Comparison of ENCODE assay signal across 9 mouse cellular contexts in genomic region chr2:168231471-168231829, GRCm38 (mm10). TPM values are rescaled to one million over a fixed set of nuclear protein-coding genes. Genes with fewer than 3 reads are reported as not detected.
A peak's percentile ranks its signal among the peaks of the same experiment; 100 is the strongest.
DNase-seq lines count a peak whose midpoint lies in the region; ATAC-seq and TF ChIP-seq lines count a peak whose summit lies in the region.
"Had no signal": no experiment of that assay in that cellular context is flagged by ENCODE, and none has a peak within 500 bp of the region (broad histone marks: within the 10 kb centered on the region; RNA-seq: fewer than 3 reads in every experiment).

No protein-coding gene starts in this region.

- H3K9ac ChIP-seq in embryonic facial prominence, embryonic 12.5 days, result peak overlapping the region; percentile 94
- H3K9ac ChIP-seq in hindbrain, embryonic 14.5 days, result peak overlapping the region; percentile 82
- peak overlapping the region; percentile 81 for H3K9ac ChIP-seq in midbrain, embryonic 16.5 days (ENCODE audit: low read depth, low read length)

- H3K27me3 ChIP-seq in embryonic facial prominence, embryonic 12.5 days, result no peaks in the 10 kb centered on the region
- H3K27me3 ChIP-seq in hindbrain, embryonic 14.5 days (ENCODE audit: control insufficient read depth, insufficient read depth, low read length), result no peaks in the 10 kb centered on the region
- no peaks in the 10 kb centered on the region for H3K27me3 ChIP-seq in midbrain, embryonic 16.5 days (ENCODE audit: control insufficient read depth, insufficient read depth, low read depth, low read length)

- peaks cover 25% of the 10 kb centered on the region for H3K4me1 ChIP-seq in embryonic facial prominence, embryonic 12.5 days
- H3K4me1 ChIP-seq in hindbrain, embryonic 14.5 days (replicated peaks; ENCODE audit: control insufficient read depth, insufficient read depth, low read length), result peaks cover 28% of the 10 kb centered on the region
- peaks cover 35% of the 10 kb centered on the region for H3K4me1 ChIP-seq in midbrain, embryonic 16.5 days (ENCODE audit: control insufficient read depth, insufficient read depth, low read length)

- H3K9me3 ChIP-seq in embryonic facial prominence, embryonic 12.5 days, result no peaks in the 10 kb centered on the region
- no peaks in the 10 kb centered on the region for H3K9me3 ChIP-seq in hindbrain, embryonic 14.5 days (ENCODE audit: control insufficient read depth, low read length)
- H3K9me3 ChIP-seq in midbrain, embryonic 16.5 days (replicated peaks; ENCODE audit: control insufficient read depth, low read length, poor library complexity, severe bottlenecking), result no peaks in the 10 kb centered on the region

- no peak for ATAC-seq in embryonic facial prominence, embryonic 12.5 days (ENCODE audit: insufficient number of reproducible peaks, insufficient read depth, low FRiP score, low TSS enrichment)
- ATAC-seq in hindbrain, embryonic 14.5 days (ENCODE audit: low FRiP score), result no peak; the same call in 1 of the 2 replicates
- ATAC-seq in midbrain, embryonic 16.5 days, result no peak

- no peak for TF ChIP-seq CTCF in left cerebral cortex, adult 2 months (IDR thresholded peaks at IDR 0.05)

- H3K36me3 ChIP-seq in embryonic facial prominence, embryonic 12.5 days, result peaks cover 14% of the 10 kb centered on the region
- H3K36me3 ChIP-seq in hindbrain, embryonic 14.5 days (replicated peaks; ENCODE audit: control insufficient read depth, insufficient read depth), result peaks cover 12% of the 10 kb centered on the region
- H3K36me3 ChIP-seq in midbrain, embryonic 16.5 days (ENCODE audit: control insufficient read depth, insufficient read depth, low read length), result peaks cover 14% of the 10 kb centered on the region

- intact Hi-C loops in left cerebral cortex, adult 2 months (cut with DNase I), result loop anchor here (2.0 kb wide), 1 partner anchor 25 kb away; the partner anchor contains the start of gene Adnp

- no peak overlapping the region; the same call in 1 of the 2 replicates for H3K27ac ChIP-seq in left cerebral cortex, adult 2 months
- no peak overlapping the region for H3K27ac ChIP-seq in embryonic facial prominence, embryonic 12.5 days
- no peak overlapping the region for H3K27ac ChIP-seq in hindbrain, embryonic 14.5 days
- no peak overlapping the region for H3K27ac ChIP-seq in midbrain, embryonic 16.5 days (ENCODE audit: low read length)
- H3K27ac ChIP-seq: macrophage had no signal

- DNase-seq in left cerebral cortex, adult 2 months (ENCODE audit: extremely low spot score in 1 of 2, low spot score in 2 of 2), result no peak
- no peak for DNase-seq in left cerebral cortex, adult 11 months (ENCODE audit: low spot score)
- DNase-seq in hindbrain, embryonic 14.5 days (ENCODE audit: low spot score), result no peak
- DNase-seq in right cerebral cortex, postnatal 14 days, result no peak
- DNase-seq in ovary, adult 18-20 months (ENCODE audit: low spot score), result no peak
- no peak for DNase-seq in ovary, postnatal 10 days (ENCODE audit: low spot score)

- 57% methylated on average over 33 of the region's 33 CpGs for WGBS in embryonic facial prominence, embryonic 12.5 days
- WGBS in hindbrain, embryonic 14.5 days, result 71% methylated on average over 33 of the region's 33 CpGs
- 67% methylated on average over 33 of the region's 33 CpGs for WGBS in midbrain, embryonic 16.5 days

- peak overlapping the region; percentile 94 for H3K4me3 ChIP-seq in left cerebral cortex, adult 2 months
- H3K4me3 ChIP-seq in embryonic facial prominence, embryonic 12.5 days, result peak overlapping the region; percentile 99
- H3K4me3 ChIP-seq in hindbrain, embryonic 14.5 days (replicated peaks; ENCODE audit: low read length), result peak overlapping the region; percentile 97
- peak overlapping the region; percentile 83 for H3K4me3 ChIP-seq in midbrain, embryonic 16.5 days (ENCODE audit: low read depth, low read length)

- H3K4me2 ChIP-seq in embryonic facial prominence, embryonic 12.5 days (replicated peaks), result peak overlapping the region; percentile 100
- peak overlapping the region; percentile 98 for H3K4me2 ChIP-seq in hindbrain, embryonic 14.5 days (replicated peaks)
- H3K4me2 ChIP-seq in midbrain, embryonic 16.5 days (ENCODE audit: low read length), result peak overlapping the region; percentile 94

RNA-seq across cellular contexts. Expression of gene Mocs3, which starts 1.0 kb away (rescaled TPM):
- total RNA-seq in left cerebral cortex, adult 2 months (2021), result 10 to 100 TPM; 19.6 to 20.1 TPM
- polyA plus RNA-seq in embryonic facial prominence, embryonic 12.5 days (2016; fragmentation: Nextera tagmentation; extraction: Ambion mirVana), result 12.7 and 13.5 TPM in 2 replicates
- polyA plus RNA-seq in hindbrain, embryonic 14.5 days (2014; fragmentation: Nextera tagmentation; extraction: Ambion mirVana), result 11.7 and 12.5 TPM in 2 replicates
- 7.5 and 8.5 TPM in 2 replicates for polyA plus RNA-seq in midbrain, embryonic 16.5 days (2015; fragmentation: Nextera tagmentation; extraction: Ambion mirVana)

RNA-seq across cellular contexts. Expression of gene Dpm1, which starts 1.1 kb away (rescaled TPM):
- total RNA-seq in left cerebral cortex, adult 2 months (2021), result 10 to 100 TPM; 68.5 to 75.8 TPM
- polyA plus RNA-seq in embryonic facial prominence, embryonic 12.5 days (2016; fragmentation: Nextera tagmentation; extraction: Ambion mirVana), result 87.3 and 93.1 TPM in 2 replicates
- polyA plus RNA-seq in hindbrain, embryonic 14.5 days (2014; fragmentation: Nextera tagmentation; extraction: Ambion mirVana), result 58.7 and 60.1 TPM in 2 replicates
- 80.3 and 83.4 TPM in 2 replicates for polyA plus RNA-seq in midbrain, embryonic 16.5 days (2015; fragmentation: Nextera tagmentation; extraction: Ambion mirVana)

RNA-seq across cellular contexts. Expression of gene Gm20716, which starts 1.3 kb away (rescaled TPM):
- total RNA-seq in left cerebral cortex, adult 2 months (2021), result 10 to 100 TPM; 26.9 to 32.3 TPM
- 23.1 and 26.5 TPM in 2 replicates for polyA plus RNA-seq in embryonic facial prominence, embryonic 12.5 days (2016; fragmentation: Nextera tagmentation; extraction: Ambion mirVana)
- polyA plus RNA-seq in hindbrain, embryonic 14.5 days (2014; fragmentation: Nextera tagmentation; extraction: Ambion mirVana), result 23.7 and 26.3 TPM in 2 replicates
- 18.2 and 21.7 TPM in 2 replicates for polyA plus RNA-seq in midbrain, embryonic 16.5 days (2015; fragmentation: Nextera tagmentation; extraction: Ambion mirVana)

RNA-seq across cellular contexts. Expression of gene Adnp, which starts 24.5 kb away (rescaled TPM):
- total RNA-seq in left cerebral cortex, adult 2 months (2021), result 10 to 100 TPM; 84.0 to 91.6 TPM
- polyA plus RNA-seq in embryonic facial prominence, embryonic 12.5 days (2016; fragmentation: Nextera tagmentation; extraction: Ambion mirVana), result 10.9 and 20.4 TPM in 2 replicates
- 4.7 and 5.4 TPM in 2 replicates for polyA plus RNA-seq in hindbrain, embryonic 14.5 days (2014; fragmentation: Nextera tagmentation; extraction: Ambion mirVana)
- polyA plus RNA-seq in midbrain, embryonic 16.5 days (2015; fragmentation: Nextera tagmentation; extraction: Ambion mirVana), result 2.7 and 2.8 TPM in 2 replicates

RNA-seq across cellular contexts. Expression of gene Kcng1, which starts 50.1 kb away (rescaled TPM):
- total RNA-seq in left cerebral cortex, adult 2 months (2021), result 10 to 100 TPM; 30.5 to 39.6 TPM
- 1.4 and 2.0 TPM in 2 replicates for polyA plus RNA-seq in embryonic facial prominence, embryonic 12.5 days (2016; fragmentation: Nextera tagmentation; extraction: Ambion mirVana)
- 0.87 and 1.4 TPM in 2 replicates for polyA plus RNA-seq in hindbrain, embryonic 14.5 days (2014; fragmentation: Nextera tagmentation; extraction: Ambion mirVana)
- 3.5 and 3.6 TPM in 2 replicates for polyA plus RNA-seq in midbrain, embryonic 16.5 days (2015; fragmentation: Nextera tagmentation; extraction: Ambion mirVana)
- polyA plus RNA-seq: macrophage had no signal
